Mouse (Mus musculus) right cerebral cortex, adult 2 months (tissue): ENCODE data around the gene Kif3b.
A peak's percentile ranks its signal among the peaks of the same experiment; 100 is the strongest.
"Not testable (repeated sequence)": the region's sequence is repeated elsewhere in the genome, so short reads cannot be mapped to it uniquely, and the experiment has no call there.

Experiments used
- DNase-seq, 2 experiments: peaks; one replicate each; pipeline ENCODE4 v3.0.0; 2021 to 2022; ENCODE audit warnings: low spot score in 2 of 2

Gene Kif3b

DNA sequence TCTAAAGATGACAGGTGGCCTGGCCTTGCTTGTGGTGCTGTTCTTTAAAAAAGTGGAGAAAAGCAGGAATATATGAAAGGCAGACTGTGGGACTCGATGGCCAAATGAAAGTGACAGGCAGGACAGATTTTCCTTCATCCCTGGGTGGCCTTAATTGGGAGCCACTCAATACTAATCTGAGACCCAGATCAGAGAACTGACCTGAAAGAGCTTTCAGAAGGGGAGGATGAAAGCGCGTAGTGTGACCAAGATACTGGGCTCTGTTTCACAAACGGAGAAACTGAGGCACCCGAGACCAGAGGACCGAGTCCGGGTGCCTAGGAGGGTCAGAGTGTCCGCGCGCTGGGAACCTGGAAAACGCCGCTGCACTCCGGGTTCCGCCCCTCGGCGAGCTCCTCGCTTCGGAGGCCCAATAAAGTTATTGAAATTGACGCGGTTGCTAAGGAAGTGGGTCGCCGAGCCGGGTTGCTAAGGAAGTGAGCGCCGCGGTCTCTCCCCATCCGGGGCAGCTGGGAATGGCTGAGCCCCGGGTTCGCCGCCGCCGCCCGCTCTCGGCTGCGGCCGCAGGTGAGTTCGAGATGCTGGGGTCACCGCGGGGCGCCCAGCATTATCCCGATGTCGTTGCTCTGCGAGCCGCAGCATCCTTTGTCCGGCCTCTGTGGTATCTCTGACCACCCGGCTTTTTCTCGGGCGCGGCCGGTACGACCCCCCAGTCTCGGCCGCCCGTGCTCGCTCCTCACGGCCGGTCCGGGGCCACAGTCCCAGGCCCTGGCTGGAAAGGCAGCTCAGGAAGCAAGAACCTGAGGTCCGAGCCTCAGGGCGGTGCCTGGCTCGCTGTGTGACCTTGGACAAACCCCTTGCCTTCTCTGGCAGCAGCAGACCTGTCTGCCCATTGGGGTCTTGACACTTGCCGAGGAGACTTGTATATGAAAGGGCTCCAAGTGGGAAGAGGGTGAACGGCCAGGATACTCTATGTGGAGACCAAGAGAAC is at the start of gene Kif3b:
Kif3b (plus strand) TSS at position 476 of the 991 bp plus-strand sequence.
- DNase-seq: peak; percentile 88 to 89

DNA sequence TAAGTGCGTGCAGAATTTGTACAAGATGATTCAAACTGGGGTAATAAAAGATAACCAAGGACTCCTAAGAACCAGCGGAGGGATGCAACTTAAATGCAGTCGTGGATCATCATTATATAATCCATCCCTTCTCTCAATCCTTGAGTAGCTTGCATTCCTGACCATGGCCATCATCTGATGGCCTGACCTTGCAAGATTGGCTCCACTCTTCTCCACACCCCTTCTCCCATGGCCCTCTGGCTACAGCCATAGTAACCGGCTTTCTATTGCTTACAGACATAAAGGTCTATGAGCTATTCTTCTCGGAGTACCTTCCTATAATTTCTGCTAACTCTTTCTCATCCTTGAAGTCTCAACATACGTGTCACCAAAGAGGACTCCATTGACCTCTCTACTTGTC is 49.1 kb upstream of the Kif3b start:
- no peak for DNase-seq

DNA sequence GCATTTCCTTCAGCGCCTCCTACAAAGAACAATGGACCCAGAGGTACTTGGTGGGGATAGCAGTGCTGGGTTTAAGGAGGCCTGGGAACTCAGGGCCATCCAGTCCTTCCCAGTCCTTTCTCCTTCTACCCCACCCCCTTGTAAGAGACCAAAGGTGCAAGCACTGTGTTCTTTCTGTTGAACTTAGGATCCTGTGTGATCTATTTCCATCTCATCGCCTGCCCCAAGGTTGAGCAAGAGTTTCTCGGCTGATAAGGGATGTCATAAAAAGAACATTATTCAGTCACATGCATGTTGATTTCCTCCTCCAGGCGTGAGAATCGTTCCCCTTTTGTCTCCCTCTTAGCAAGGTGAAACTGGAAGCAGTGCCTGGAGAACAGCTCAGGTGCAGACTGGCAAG is 41.5 kb upstream of the Kif3b start:
- DNase-seq: no peak

DNA sequence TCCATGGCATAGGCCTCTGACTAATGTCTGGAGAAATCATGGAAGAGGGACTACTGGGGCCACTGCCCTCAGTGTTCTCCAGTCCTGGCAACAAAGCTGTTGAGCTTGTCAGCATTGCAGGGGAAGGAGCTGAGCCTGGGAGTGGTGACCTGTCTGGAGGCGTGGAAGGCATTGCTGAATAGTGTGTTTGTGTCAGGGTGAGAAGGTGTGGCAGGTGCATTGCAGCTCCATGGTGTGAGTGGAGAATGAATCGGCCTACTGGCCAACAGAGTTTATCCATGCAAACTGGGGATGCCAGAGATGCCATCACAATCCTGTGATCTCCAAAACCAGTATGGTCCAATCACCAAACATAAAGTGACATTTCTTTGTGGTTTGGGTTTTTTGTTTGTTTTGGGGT is 34.6 kb upstream of the Kif3b start:
- no peak for DNase-seq

DNA sequence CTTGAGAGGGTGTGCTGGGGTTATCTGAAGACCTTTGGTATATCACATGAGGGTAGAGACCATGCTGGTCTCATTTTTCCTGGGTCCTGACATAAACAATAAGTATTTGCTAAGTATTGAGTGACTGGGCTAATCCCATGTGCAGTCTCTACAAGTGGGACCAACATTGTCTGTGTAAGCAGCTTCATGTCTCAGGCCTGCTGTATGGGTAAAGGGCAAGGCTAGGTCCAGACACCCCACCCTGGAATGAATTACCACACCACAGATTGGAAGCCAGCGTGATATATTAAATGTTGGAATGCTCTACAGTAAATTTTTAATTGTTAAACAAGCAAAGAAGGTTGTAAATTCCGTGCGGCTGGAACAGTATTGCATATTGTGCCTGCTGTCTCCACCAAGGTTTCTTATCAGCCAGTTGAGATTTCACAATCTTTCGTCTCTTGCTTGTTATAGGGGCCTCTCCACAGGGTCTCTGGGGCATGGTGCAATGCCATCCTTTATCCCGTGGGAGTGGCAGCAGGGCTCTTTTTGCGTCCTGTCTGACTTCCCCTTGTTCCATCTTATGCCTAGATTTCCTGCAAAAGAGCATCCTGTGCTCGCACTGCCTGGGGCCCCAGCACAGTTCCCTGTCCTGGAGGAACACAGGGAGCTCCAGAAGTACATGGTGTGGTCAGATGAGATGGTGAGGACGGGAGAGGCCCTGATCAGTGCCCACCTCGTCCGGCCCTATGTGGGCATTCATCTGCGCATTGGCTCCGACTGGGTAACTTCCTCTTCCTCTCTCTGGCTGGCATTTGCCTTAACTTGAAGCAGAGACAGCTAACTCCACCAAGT is 32.0 kb upstream of the Kif3b start:
- DNase-seq: no peak

DNA sequence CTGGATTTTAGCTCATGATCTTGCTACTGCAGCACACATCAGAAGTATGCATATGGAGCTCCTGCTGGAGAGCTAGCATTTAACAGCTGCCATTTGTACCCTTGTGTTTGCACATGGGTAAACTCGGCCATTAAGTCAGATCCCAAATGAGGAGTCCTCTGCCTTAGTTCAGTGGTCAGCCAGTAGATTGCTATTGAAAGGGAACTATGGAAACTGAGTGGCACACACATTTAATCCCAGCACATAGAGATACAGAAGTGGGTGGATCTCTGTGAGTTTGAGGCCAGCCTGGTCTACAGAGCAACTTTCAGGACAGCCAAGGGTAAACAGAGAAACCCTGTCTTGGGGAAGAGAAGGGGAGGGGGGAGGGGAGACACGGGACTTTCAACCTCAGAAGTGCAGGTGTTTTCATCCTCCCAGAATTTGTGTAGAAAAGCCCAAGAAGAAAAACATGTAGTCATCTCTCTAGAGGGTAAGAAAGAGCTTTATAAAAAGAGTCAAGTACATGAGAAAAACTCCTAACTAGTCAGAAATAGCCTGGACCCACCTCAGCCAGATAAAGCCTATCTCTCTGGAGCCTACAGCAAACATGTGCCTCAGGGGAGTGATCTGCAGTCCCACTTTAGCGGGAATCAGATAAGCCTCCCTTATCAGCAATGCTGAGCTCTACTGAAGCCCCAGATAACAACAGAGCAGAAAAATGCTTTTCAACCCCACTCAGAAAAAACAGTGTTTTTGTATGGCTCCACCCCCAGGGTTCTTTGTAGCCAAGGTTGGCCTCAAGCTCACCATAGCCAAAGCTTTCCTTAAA is 31.1 kb upstream of the Kif3b start:
- no peak for DNase-seq

DNA sequence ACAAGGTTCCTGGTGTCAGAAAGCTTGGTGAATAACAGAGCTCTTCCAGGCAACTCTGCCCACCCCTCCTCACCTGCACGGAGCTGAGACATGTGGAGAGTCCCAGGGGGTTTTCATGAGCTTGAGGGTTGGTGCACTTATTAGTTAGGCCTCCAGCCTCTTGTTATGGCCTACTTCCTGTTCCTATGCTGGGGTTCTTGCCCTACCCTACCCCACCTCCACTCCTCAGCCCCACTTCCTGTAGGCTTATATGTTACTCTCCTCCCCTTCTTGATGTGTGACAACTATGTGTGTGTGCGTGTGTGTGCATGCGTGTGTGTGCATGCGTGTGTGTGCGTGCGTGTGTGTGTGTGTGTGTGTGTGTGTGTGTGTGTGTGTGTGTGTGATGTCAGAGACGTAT is 28.2 kb upstream of the Kif3b start:
- DNase-seq: no peak

DNA sequence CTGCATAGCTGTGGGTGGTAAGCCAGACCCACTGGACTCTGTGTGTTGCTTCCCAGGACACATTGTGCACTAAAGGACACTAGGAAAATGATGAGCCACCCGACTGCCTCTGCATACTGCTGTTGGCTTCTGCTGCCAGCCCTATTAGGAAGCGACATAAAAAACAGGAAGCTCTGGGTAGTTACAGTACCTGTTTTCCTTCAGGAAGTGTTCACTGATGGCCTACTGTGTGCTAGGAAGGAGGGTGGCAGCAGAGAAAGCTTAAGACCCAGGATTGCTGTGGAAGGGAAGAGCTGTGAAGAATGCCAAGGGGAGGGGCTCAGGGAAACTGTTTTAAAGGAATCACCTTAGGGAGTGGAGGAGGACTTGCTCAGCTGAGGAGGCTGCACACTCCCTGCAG is 23.9 kb upstream of the Kif3b start:
- no peak for DNase-seq

DNA sequence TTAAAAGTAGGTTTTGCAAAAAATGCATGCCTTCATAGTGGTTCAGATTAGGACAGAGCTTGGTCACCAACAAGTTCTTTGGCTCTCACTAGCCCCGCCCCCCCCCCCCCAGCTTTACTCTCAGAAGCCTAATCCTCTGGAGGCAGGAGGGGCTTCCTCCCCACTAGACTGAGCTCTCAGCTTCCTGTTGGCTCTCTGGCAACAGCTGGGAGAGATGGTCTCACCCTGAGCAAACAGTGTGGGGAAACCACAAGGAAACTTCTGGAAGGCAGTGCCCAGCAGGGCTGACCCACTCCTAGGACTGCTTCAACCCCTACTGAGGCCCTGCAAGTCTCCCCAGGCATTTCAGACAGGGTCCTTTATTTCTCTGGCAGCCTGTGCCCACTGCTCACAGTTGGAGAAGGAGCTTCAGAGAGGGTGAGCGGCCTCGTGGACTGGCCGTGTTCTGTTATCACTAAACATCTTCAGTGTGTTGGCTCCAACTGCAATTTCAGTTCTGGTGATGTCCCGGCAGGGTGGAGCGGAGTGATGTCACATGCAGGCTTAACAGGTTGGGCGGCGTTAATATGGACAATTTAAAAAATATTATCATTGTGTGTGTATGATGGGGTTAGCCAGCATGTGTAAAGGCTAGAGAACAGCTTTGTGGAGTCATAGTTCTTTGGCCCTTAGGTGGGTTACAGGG is 20.8 kb upstream of the Kif3b start:
- not testable (repeated sequence) for DNase-seq

DNA sequence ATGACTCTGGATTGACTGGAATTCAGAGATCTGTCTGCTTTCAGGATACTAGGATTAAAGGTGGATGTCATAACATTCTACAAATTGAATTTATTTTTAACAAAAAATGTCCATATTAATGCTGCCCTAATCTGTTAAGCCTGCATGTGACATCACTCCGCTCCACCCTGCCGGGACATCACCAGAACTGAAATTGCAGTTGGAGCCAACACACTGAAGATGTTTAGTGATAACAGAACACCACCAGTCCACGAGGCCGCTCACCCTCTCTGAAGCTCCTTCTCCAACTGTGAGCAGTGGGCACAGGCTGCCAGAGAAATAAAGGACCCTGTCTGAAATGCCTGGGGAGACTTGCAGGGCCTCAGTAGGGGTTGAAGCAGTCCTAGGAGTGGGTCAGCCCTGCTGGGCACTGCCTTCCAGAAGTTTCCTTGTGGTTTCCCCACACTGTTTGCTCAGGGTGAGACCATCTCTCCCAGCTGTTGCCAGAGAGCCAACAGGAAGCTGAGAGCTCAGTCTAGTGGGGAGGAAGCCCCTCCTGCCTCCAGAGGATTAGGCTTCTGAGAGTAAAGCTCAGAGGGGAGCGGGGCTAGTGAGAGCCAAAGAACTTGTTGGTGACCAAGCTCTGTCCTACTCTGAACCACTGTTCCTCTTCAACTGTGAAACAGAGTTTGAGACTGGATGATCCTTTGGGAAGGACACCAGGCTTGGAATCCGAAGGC is 16.9 kb upstream of the Kif3b start:
- DNase-seq: not testable (repeated sequence)

DNA sequence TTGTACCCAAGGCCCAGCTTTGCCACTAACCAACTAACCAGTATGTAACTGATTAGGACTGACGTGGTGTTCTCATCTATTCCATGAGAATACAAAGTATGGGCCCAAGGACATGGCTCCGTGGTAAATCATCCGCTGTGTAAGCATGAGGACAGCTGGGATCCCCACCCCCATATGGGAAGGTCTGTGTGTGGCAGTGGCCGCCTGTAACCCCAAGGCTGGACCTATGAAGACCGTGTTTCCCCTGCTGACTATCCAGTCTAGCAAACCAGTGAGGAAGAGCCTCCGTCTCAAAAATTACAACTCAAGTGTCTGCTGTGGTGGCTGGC is 16.3 kb upstream of the Kif3b start:
- DNase-seq: no peak

DNA sequence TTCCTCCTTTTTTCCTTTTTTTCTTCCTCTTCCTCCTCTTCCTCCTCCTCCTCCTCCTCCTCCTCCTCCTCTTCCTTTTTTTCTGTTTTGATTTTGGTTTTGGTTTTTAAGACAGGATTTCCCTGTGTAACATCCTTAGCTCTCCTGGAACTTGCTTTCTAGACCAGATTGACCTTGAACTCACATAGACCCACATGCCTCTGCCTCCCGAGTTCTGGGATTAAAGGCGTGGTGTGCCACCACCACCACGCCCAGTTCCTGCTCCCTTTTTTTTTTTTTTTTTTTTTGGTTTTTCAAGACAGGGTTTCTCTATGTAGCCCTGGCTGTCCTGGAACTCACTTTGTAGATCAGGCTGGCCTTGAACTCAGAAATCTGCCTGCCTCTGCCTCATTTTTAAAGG is 15.6 kb upstream of the Kif3b start:
- DNase-seq: not testable (repeated sequence)

DNA sequence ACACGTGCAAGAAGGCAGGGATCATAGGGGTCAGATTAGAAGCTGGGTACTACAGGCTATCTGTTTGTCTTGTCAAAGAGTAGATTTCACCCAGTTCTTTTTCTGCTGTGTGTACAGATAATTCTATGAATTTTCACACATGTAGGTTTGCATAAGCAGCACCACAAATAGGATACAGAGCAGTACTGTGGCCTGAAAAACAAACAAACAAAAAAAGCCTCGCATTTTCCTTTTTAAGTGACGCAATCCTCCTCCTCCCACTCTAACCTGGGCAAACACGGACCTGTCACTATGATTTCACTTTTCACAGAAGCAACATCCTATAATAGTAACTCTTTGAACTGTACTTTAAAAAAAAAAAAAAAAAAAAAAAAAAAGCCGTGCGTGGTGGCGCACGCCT is 14.8 kb upstream of the Kif3b start:
- DNase-seq: no peak

DNA sequence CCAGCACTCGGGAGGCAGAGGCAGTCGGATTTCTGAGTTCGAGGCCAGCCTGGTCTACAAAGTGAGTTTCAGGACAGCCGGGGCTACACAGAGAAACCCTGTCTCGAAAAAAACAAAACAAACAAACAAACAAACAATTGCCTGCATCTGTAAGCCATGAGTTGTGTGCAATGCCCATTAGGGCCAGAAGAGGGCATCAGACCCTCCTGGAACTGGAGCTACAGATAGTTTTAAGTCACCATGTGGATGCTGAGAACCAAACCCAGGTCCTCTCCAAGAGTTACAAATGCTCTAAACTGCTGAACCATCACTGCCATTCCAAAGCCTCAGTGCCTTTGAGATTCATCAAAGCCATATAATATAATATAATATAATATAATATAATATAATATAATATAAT is 14.4 kb upstream of the Kif3b start:
- DNase-seq: not testable (repeated sequence)

DNA sequence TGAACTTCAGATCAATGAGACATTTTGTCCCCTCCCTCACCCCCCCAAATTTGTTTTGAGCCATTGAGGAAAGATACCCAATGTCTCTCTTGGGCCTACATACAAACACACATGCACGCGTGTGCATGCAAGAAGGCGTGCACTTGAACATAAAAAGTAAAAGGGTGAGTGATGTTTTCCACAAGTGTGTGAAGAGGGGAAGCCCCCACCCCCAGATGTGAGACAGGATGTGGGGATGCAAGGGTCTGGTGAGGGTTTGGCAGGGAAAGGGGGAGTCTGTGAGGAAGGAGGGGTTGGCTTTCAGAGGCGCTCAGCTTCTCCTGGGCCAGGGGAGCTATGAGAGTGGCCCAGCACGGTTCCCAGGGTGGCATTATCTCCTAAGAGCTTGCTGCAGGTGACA is 12.9 kb upstream of the Kif3b start:
- no peak for DNase-seq

DNA sequence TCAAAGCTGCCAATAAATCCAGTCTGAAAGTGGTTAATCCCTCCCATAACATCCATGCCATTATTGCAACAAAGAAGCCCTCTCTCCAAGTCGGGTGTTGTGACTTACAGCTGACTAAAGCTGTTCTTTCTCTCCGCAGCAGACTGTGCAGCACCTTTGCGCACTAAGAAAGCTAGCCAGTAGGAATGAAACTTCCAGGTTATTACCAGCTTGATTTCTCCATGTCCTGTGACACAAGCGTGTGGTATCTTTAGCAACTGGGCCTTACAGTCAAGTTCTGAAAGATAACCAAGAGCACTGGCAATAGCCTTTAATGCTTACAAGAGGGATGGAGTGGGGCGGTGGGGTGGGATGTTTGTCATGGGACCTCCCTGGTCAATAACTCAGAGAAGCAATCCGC is 7.3 kb upstream of the Kif3b start:
- DNase-seq: no peak

DNA sequence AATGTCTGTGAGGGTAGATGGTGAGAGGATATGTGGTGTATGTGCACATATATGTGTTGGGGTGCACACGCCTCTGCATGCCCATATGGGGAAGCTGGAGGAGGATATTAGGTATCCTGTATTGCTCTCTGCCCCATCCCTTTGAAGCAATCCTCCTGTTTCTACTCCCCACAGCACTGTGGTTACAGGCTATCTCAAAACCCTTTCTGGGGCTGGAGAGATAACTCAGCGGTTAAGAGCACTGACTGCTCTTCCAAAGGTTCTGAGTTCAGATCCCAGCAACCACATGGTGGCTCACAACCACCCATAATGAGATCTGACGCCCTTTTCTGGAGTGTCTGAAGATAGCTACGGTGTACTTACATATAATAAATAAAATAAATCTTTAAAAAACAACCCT is 4.7 kb upstream of the Kif3b start:
- DNase-seq: no peak

DNA sequence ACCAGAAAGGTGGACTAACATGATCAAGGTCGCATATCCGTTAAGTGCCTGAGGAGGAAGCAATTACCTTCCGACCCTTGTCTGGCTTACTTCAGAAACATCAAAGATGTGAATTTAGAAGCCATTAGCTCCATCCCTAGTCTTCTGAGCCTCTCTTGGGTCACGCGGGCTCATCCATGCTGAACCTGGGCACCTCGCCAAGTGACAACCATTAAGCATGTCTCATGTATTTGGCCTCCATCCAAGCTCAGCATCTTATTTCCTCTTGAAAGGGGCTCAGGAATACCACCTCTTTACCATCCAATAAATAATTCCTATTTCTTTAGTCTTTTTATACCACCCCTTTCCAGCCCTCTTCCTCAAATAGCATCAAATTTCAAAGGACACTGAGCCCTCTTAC is 3.4 kb upstream of the Kif3b start:
- no peak for DNase-seq

DNA sequence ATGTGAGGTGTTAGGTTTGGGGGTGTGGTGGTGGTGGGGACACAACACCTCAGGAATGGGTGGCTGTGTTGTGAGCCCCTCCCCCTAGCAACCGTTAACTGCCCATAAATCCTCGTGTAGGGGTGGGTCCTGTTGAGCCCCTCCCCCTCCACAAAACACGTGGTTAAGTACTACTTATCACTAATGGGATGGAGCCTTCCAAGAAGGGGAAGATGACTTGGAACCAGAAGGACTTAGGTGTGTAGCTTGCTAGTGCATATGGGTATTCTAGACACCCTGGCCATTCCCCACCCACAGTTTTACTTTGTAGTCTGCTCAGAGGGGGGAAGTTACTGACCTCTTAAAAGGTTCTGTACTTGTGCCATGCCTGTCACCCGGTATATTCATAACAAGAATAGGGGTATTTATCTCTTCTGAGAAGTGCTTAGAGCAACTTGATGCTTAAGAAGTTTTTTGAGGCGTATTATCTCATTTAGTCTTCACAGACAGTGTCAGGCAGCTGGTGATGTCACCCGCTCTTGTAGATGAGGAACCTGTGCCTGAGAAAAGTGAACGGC is 1.2 kb downstream of the Kif3b start:
- DNase-seq: no peak

DNA sequence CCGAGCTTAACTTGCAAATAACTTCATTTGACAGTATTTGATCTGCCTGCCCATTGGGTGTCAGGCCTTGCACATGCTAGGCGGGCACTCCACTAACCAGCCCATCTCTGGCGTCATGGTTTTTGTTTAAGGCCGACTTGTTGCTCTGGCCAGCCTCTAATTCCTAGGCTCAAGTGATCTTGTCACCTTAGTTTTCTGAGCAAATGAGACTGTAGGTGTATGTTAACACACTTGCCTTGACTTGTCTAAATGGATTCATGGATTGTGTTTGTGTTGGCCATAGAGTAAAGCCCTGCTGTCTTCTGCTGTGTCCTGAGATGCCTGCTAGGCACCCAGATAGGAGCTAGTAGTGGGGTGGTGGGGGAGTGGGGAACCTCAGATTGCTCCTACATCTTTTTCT is 4.0 kb downstream of the Kif3b start:
- DNase-seq: no peak

DNA sequence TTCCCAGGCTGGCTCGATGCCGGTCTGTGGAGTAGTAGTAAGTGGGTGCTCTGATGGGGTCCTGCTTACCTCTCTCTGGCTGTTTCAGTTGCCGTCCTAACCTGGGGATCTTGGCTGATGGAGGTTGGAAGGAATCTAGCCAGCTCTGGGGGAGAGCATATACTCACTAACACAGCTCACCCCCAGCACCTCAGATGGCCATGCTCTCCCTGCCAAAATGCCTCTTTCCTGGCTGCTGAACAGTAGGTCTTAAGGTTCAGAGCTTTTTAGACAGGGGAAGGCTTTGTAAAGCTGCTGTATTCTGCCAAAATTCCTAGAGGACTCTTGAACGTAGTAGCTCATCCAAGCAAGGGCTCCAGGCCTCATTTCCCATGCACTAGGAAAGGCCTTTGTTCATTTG is 6.6 kb downstream of the Kif3b start:
- DNase-seq: no peak
